Mouse (Mus musculus) ES-Bruce4 (cell line): ENCODE results near the gene Hist1h3g. TPM values are rescaled to one million over a fixed set of nuclear protein-coding genes. Genes with fewer than 3 reads are reported as not detected.
A peak's percentile ranks its signal among the peaks of the same experiment; 100 is the strongest.
"Not testable (repeated sequence)": the region's sequence is repeated elsewhere in the genome, so short reads cannot be mapped to it uniquely, and the experiment has no call there.

ENCODE experiments used
- H3K27ac ChIP-seq: 2 replicates; pipeline ENCODE4 v1.5.1; 2012; ENCODE audit warnings: low read length, inconsistent platforms; ENCODE audit not compliant: insufficient read depth
- H3K27me3 ChIP-seq: 2 replicates; pipeline ENCODE4 v1.6.1; 2012; ENCODE audit warnings: mild to moderate bottlenecking, low read length, inconsistent platforms; ENCODE audit not compliant: control insufficient read depth, poor library complexity, insufficient read depth, severe bottlenecking
- H3K36me3 ChIP-seq: 2 replicates; pipeline ENCODE4 v1.6.1; 2012; ENCODE audit warnings: inconsistent platforms, mild to moderate bottlenecking, low read length, moderate library complexity; ENCODE audit not compliant: control insufficient read depth, poor library complexity, insufficient read depth, severe bottlenecking
- H3K4me1 ChIP-seq: one replicate; pipeline ENCODE4 v1.8.1; 2011; ENCODE audit warnings: low read length; ENCODE audit not compliant: control insufficient read depth, insufficient read depth
- H3K4me3 ChIP-seq: 2 replicates; pipeline ENCODE4 v1.5.1; 2011; ENCODE audit warnings: low read depth, mild to moderate bottlenecking, low read length
- H3K9ac ChIP-seq: 2 replicates; pipeline ENCODE4 v1.6.1; 2012; ENCODE audit warnings: low read depth, mild to moderate bottlenecking, inconsistent platforms; ENCODE audit not compliant: poor library complexity, severe bottlenecking
- H3K9me3 ChIP-seq: replicated peaks from 2 replicates; pipeline ENCODE4 v1.6.1; 2012; ENCODE audit warnings: mild to moderate bottlenecking, low read length, inconsistent platforms; ENCODE audit not compliant: control insufficient read depth, poor library complexity, insufficient read depth, severe bottlenecking
- CTCF ChIP-seq: IDR thresholded peaks from one replicate; pipeline ENCODE4 v1.8.1; 2011; ENCODE audit warnings: low read depth, low read length
- EP300 ChIP-seq: IDR thresholded peaks from 2 replicates; pipeline ENCODE4 v1.6.1; 2011; ENCODE audit warnings: low read depth, low read length; ENCODE audit not compliant: insufficient read depth
- POLR2A ChIP-seq: IDR thresholded peaks from one replicate; pipeline ENCODE4 v1.8.1; 2011; ENCODE audit warnings: low read length; ENCODE audit not compliant: insufficient read depth
- polyA plus RNA-seq: library from polyadenylated mRNA; stranded (reverse); fragments of >200 nt; gene quantifications from 2 replicates; pipeline ENCODE4 v1.2.4, GENCODE M21; 2011; ENCODE audit warnings: low read depth; ENCODE audit not compliant: missing spikeins, insufficient read depth, insufficient read length

Gene Hist1h3g
- polyA plus RNA-seq, 1 experiment: 8.9 TPM

GRCm38 (mm10) chr13:23530181-23530900, 4.9 kb upstream of the Hist1h3g start:
- no peaks in the 10 kb centered on the region for H3K4me1 ChIP-seq
- peak overlapping the region; percentile 62 for H3K4me3 ChIP-seq
- TF ChIP-seq CTCF (no peak), EP300 (no peak), POLR2A (no peak)
- H3K36me3 ChIP-seq: no peaks in the 10 kb centered on the region
- H3K27ac ChIP-seq: peak overlapping the region; percentile 94
- H3K27me3 ChIP-seq: no peaks in the 10 kb centered on the region
- H3K9ac ChIP-seq: peak overlapping the region; percentile 81
- no peaks in the 10 kb centered on the region for H3K9me3 ChIP-seq

DNA sequence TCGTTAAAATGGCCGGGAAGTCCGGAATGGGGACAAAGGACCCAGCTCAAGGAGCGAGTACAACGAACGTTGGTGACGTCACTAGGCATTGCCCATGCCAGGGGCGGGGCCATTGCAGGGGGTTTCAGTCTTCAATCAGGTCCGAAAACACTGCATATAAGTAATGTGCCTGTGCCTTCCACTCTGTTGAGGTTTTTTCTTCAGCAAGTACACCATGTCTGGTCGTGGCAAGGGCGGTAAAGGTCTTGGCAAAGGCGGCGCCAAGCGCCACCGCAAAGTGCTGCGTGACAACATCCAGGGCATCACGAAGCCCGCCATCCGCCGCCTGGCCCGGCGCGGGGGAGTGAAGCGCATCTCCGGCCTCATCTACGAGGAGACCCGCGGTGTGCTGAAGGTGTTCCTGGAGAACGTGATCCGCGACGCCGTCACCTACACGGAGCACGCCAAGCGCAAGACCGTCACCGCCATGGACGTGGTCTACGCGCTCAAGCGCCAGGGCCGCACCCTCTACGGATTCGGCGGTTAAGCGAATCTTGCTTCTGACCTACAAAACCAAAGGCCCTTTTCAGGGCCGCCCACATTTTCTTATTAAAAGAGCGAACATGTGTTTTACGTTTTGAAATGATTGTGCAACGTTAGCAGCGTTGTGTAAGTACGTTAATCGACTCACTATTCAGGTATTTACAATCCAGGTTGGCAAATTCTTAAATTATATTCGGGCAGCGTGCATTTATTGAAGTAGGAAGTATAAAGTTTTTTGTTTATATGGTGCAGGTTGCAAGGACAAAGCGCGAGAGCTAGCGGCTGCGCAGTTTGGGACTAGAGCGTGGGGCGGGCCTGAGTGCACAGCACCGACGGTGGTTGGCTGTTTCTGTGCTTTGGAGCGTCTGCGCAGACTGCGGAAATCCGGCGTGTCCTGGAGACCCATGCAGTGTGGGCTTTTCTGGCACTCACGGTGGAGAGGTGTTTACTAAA, 4.0 kb upstream of the Hist1h3g start, which contains the start of gene Hist1h4h:
Hist1h4h (plus strand) TSS at position 150 of the 975 bp plus-strand sequence.
- peak within 1 kb of the TSS; percentile 62 for H3K4me3 ChIP-seq
- no peaks in the 10 kb centered on the region for H3K36me3 ChIP-seq
- TF ChIP-seq EP300 (peak; percentile 83), CTCF (no peak), POLR2A (peak; percentile 100)
- peak within 1 kb of the TSS; percentile 84 for H3K9ac ChIP-seq
- H3K9me3 ChIP-seq: no peaks in the 10 kb centered on the region
- no peaks in the 10 kb centered on the region for H3K4me1 ChIP-seq
- H3K27me3 ChIP-seq: no peaks in the 10 kb centered on the region
- peak within 1 kb of the TSS; percentile 94 for H3K27ac ChIP-seq

DNA sequence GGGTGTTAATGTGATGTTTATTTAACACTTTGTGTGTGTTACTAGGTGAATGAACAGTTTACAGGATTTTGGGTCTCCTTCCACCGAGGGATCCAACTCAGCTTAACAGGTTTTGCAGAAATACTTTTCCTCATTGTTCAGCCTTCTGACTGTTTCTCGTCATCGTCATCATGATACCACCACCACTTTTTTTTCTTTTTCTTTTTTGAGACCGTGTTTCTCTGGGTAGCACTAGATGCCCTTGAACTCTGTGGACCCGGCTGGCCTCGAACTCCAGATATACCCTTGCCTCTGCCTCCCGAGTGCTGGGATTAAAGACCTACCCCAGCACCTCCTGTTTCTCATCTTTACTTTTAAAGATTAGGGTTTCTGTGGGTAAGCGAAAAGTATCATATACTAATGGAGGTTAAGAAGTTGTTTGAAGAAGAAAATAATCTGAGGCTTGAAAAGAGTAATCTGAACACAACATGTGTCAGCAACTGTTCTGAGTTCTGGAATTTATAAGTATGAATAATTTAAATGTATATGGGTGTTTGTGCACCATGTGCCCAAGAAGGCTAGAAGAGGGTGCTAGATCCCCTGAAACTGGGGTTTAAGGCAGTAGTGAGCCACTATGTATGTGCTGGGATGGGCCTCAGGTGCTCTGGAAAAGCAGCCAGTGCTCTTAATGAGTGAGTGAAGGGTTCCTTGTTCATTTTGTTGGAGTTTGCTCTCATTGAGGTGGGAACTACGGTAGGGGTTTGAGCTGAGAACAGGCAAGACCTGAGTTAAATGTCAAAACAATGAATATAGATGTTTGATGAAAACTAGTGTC, 2.8 kb upstream of the Hist1h3g start:
- no peaks in the 10 kb centered on the region for H3K4me1 ChIP-seq

DNA sequence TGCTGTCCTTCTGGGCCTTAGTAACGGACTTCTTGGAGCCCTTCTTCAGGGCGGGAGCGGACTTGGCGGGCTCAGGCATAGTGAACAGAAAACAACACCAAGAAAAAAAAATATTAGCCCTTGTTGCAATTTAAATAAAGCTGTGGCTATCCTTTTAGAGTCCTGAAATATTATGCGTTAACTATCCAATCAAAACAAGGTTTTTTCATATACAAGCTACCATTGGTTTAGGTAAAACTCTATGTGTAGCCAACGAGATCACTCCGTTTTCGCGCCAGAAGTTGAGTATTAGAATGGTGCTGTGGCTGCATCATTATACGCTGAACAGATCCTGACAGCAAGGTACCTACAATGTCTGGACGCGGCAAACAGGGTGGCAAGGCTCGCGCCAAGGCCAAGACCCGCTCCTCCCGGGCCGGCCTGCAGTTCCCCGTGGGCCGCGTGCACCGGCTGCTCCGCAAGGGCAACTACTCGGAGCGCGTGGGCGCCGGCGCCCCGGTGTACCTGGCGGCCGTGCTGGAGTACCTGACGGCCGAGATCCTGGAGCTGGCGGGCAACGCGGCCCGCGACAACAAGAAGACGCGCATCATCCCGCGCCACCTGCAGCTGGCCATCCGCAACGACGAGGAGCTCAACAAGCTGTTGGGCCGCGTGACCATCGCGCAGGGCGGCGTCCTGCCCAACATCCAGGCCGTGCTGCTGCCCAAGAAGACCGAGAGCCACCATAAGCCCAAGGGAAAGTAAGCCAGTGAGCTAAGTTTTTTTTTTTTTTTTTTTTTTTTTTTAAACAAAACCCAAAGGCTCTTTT, 1.5 kb upstream of the Hist1h3g start, which contains the start of gene Hist1h2af:
Hist1h2af (plus strand) TSS at position 347 of the 808 bp plus-strand sequence.
- H3K4me1 ChIP-seq, H3K27me3 ChIP-seq, H3K9me3 ChIP-seq, H3K36me3 ChIP-seq: not testable (repeated sequence)
- Histone ChIP-seq H3K27ac (peak within 1 kb of the TSS; percentile 99), H3K4me3 (peak within 1 kb of the TSS; percentile 75), H3K9ac (peak within 1 kb of the TSS; percentile 99)

More for the DNA sequence above, 2.8 kb upstream of the Hist1h3g start:
- peak overlapping the region; percentile 48 for H3K4me3 ChIP-seq
- H3K9me3 ChIP-seq: no peaks in the 10 kb centered on the region
- H3K27me3 ChIP-seq: no peaks in the 10 kb centered on the region
- TF ChIP-seq EP300 (no peak), CTCF (no peak), POLR2A (no peak)
- peak overlapping the region; percentile 75 for H3K27ac ChIP-seq
- H3K9ac ChIP-seq: peak overlapping the region; percentile 84
- no peaks in the 10 kb centered on the region for H3K36me3 ChIP-seq
